Mouse (Mus musculus) erythroblast, adult 5-6 weeks (primary cell): ENCODE data around the gene Tmc4. TPM values are rescaled to one million over a fixed set of nuclear protein-coding genes. Genes with fewer than 3 reads are reported as not detected.
"Not testable (repeated sequence)": the region's sequence is repeated elsewhere in the genome, so short reads cannot be mapped to it uniquely, and the experiment has no call there.

Source experiments
- ATAC-seq: replicated peaks from 2 replicates; pipeline ENCODE4 v1.8.0; 2016; ENCODE audit warnings: moderate number of reproducible peaks, mild to moderate bottlenecking, moderate TSS enrichment, inconsistent platforms; ENCODE audit not compliant: poor library complexity, low FRiP score, severe bottlenecking
- total RNA-seq, 2 experiments: library from RNA; stranded (forward) in 1 of 2; stranded (reverse) in 1 of 2; fragments of 150-400 nt in 1 of 2; fragments of 200-764, 138-1000 nt in 1 of 2; gene quantifications; 2 replicates each; pipeline versions ENCODE4 v1.2.3 to v1.2.4; 2015 to 2017; ENCODE audit warnings: low replicate concordance in 2 of 2

The Tmc4 gene
- total RNA-seq (2015; ENCODE audit: low replicate concordance) (0.63 TPM in 1 of 2 replicates, not detected in the other), total RNA-seq (2017; ENCODE audit: low replicate concordance) (2.1 and 3.6 TPM in 2 replicates)

DNA sequence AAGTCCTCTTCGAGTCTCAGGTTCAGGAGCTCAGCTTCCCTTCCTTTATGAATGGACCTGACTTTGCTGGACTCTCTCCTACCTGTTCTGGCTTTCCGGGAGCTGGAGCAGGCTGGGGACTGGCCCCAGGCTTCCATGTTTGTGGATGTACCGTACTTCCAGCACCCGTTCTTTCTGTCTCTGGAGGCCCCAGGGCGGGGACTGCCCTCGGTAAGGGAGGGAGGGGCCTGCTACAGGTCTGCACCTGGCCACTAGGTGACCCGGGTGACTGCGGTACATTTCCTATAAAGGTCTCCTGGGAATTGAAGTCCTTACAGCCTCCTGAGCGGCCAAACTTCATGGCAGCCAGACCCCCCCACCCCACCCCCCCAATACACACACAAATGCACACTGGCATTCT is at the start of gene Tmc4:
Gene Tmc4, minus strand, starts transcription at position 212 of the 400 bp plus-strand sequence.
- ATAC-seq, result no peak

DNA sequence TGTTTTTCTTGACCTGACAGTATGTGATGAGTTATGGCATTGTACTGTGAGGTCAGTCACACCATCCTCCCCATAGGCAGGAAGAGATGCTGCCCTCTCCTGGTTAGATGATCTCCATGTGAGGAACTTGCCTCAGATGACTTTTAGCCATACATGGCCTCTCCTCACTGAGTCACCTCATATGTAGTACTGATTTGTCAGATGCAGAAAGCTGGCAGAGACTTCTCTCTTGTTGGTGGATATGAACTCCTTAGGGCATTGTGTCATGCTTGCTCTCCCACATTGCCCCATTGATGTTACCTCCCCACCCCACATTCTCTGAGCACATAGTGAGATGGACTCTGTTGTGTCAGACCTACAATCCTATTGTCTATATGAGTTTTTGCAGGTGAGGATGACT is 48.1 kb upstream of the Tmc4 start:
- not testable (repeated sequence) for ATAC-seq

DNA sequence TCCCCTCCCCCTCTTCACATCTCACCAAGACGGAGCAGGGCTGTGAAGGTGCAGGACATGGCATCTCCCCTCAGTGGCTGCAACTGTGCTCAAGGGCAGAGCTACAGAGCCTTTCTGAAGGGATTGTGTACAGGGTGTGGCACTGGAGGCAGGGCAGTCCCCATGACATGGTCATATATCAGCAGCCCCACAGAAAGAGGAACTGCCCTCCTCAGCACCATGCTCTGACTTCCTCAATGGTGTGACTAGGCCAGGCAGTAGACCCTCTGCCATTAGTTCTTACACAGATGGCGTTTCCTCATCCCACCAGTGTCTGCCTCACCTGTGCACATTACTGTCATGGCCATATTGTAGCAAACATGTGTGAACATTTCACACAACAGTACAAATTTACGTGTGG is 42.9 kb upstream of the Tmc4 start, which contains the start of gene Pirb:
Gene Pirb, minus strand, starts transcription at position 124 of the 400 bp plus-strand sequence.
- not testable (repeated sequence) for ATAC-seq

DNA sequence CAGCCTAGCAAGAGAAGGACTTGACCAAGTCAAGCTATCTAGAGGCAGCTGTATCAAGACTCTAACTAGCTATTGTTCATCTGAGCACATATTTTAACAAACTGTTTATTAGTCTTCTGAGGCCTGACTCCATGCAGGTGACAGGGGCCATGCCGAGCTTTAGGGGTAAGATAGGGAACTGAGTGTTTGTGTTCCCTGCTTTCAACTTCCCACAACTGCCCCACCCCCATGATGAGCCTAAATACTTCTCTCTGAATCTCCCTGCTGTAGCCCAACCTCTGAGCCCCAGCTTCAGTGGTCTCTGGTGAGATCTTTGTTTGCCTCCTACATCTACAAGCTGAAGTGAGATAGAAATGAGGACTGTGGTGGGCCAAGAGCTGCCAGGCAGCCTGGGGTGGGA is 37.9 kb upstream of the Tmc4 start:
- 0 out of 2 replicates have a peak, but pooled peaks have one; percentile 43 for ATAC-seq

DNA sequence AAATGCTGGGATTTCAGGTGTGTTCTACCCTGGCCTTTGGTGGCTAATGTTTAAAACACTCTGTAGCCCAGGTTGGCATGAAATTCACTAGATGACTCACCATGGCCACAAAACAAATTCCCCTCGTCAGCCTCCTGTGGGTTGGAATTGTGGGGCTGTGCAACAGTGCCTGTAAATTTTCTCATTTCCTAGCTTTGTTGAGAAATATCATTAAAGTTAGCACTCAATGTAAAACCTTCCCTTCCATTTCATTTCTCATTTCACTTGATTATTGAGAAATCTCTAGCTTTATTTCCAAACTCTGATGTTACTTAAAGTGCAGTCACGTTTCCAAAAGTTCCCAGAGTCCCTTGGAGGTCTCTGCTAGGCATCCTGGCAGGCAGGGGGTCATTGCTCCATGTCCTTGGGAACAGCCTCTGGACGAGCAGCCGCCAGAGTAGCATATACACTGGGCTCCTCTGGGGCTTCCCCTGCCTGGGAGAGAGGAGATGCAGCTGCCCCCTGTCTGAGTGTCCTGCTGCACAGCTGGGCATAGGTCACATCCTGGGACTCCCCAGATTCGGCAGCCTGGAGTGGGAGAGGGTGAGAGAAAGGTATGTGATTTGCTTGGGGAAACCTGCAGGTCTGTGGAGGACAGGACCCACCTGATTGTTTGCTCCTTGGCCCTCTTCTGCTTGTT is 35.0 kb upstream of the Tmc4 start:
- no peak for ATAC-seq

DNA sequence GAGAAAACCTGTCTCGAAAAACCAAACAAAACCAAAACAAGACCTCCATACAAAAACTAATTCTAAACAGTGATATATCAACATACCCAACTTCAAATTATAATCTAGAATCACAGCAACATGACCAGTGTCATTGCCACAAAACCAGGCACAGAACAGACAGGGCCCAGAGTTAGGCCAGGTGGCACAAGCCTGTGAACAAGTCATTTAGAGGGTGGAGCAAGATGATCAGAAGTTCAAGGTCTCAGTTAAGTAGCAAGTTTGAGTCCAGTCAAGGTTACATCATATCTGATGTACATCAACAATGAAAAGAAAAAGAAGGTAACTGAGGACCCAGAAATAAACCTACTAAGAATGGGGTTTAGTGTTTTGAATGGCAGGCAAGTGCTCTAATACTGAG is 31.6 kb upstream of the Tmc4 start:
- no peak for ATAC-seq

DNA sequence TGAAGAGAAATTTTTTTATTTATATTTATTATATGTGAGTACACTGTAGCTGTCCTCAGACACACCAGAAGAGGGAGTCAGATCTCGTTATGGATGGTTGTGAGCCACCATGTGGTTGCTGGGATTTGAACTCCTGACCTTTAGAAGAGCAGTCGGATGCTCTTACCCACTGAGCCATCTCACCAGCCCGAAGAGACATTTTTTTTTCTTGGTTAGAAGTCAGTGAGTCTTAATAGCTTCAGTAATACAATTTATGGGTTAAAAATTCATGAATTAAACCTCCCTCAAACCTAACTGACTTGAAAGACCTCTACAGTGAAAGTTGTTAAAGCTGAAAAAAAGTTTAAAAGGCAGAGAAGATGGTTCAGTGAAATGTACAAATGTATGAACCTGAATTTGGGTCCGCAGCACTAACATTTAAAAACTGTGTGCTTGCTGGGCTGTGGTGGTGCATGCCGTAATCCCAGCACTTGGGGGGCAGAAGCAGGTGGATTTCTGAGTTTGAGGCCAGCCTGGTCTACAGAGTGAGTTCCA is 31.2 kb upstream of the Tmc4 start:
- not testable (repeated sequence) for ATAC-seq

DNA sequence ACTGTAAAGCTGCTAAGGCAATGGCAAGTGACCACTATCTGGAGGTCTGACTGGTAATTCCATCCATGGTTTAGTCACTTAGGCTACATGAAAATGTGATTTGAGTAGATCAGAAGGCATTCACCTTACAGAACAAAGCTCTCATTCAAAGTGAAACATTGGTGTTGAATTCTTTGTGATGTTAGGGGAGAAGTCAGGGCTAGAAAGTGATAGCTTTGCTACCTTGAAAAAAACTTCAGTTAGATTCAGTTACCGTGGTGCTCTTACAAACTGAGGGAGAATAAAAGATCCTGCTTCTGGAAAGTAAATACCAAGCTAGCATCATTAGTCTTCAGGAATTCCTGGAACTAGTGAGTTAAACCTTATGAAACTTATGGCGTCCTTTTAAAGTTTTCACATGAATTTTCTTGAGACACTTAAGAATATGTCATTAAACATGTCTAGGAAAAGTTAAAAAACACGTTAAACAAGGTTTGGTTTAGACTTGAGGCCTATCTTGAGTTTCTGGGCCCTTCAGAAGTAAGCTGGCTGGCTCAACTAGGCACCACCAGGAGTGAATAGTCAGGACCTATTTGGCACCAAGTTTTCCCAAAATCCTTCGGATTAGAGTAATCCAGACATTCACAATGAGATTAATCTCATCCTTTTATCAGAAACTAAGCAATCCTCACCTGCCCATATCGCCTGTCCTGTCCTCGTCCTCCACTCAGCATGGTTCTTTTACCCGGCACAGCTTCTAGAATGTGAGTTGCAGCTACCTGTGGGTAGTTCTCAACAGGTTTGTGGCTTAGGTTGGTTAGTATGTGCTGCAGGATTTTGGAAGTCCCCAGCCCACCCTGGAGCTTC is 30.4 kb upstream of the Tmc4 start:
- ATAC-seq, result no peak

DNA sequence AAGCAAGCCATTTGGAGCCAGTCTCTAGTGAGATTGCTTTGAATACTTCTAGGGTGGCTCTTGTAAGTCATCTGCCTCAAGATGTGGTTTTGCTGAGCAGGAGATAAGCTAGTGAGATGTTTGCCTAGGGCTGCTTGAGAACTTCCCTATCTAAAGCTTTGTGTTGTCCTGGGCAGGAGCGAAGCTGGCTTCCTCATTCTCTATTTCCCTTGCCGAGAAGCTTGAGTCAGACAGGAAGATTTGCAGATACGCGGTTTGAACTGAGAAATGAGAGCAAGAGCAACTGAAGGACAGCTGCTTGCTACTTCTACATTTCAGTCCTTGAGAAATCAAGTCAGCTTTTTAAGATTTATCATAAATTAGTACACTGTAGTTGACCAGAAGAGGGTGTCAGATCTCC is 29.7 kb upstream of the Tmc4 start:
- ATAC-seq, result no peak

DNA sequence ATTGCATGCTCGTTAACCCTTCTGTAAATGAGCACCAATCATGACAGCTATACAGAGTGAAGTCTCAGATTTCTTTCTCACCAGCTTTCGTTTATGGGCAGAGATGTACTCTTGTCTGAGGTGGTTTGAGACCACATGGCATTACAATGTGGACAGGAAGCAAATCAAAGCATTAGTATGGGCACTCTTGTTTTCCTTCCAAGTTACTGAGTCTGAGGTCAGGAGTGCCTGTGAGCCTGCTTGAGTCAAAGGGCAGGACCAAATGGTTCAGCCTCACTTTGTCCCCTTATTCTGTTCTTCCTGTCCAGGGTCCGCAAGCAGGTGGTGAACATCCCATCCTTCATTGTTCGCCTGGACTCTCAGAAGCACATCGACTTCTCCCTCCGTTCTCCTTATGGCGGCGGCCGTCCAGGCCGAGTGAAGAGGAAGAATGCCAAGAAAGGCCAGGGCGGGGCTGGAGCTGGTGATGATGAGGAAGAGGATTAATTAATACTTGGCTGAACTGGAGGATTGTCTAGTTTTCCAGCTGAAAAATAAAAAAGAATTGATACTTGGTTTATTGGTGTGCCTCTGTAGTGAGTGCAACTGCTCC is 29.1 kb upstream of the Tmc4 start:
- no peak for ATAC-seq

DNA sequence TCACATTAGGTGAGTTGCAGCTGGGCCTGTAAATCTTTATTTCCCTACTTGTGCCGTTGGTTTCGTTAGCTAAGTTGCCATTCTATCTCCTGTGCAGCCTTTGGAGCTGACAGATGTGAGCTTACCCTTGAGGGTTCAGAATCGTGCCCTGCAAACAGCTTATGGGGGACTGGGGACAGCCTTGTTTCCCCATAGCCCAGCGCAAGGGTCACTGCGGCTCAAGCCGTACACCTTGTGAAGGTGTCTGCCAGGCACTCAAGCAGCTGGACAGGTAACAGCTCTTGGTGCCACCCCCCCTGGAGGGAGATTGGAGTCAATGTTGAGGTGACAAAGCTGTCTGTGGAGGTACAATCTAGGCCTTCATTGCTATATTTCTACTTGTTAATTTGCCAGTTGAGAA is 28.6 kb upstream of the Tmc4 start:
- ATAC-seq, result no peak

DNA sequence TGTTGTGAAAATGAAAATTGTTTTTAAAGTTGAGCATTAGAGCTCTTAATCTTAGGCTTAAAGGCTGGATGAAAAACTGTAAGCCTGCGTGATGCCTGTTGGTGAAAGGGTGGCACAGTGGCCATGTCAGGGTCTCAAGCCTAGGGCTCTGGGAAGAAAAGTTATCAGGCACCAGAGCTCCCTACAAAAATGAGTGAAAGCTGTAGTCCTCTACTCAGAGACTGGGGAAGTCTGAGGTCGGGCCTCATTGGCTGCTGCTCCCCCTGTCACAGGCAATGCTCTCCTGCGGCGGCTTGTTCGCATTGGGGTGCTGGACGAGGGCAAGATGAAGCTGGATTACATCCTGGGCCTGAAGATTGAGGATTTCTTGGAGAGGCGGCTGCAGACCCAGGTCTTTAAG is 28.1 kb upstream of the Tmc4 start:
- not testable (repeated sequence) for ATAC-seq

DNA sequence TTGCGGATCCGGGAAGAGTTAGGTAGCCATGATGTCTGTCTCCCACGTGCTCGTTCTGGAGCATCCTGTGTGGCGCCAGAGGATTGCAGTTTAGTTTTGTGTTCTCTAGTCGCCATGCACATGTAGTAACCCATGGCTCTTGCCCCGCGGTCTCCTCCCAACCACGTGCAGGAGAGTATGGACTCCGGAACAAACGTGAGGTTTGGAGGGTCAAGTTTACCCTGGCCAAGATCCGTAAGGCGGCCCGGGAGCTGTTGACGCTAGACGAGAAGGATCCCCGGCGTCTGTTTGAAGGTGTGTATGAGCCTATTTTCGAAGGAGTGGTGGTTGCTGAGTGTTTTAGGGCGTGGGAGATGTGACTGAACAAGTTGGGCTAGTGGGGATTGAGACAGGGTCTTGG is 27.1 kb upstream of the Tmc4 start:
- ATAC-seq, result peak; percentile 67

DNA sequence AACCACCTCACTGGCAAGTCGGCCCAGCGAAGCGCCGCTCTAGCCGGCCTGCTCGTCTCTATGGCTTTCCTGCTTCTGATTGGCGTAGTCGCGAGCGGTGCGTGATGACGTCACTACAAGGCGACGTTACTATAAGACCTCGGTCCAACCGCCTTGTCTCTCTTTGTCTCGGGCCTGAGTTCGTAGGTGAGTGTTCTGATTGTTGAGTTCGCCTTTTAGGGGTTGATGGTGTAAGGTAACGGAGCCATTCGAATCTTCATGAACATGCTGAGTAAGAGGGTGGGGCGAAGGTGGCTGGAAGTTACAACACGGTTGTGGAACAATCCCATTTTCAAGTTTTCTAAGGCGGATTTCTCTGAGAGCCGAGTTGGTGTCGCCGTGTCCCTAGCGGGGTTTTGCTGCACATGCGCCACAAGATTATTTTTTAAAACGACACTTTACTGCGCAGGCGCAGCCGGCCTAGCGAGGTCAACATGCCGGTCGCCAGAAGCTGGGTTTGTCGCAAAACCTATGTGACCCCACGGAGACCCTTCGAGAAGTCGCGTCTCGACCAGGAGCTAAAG is 26.6 kb upstream of the Tmc4 start, which contains the start of gene Rps9:
Gene Rps9, plus strand, starts transcription at position 115 of the 563 bp plus-strand sequence.
- peak; percentile 96 for ATAC-seq

DNA sequence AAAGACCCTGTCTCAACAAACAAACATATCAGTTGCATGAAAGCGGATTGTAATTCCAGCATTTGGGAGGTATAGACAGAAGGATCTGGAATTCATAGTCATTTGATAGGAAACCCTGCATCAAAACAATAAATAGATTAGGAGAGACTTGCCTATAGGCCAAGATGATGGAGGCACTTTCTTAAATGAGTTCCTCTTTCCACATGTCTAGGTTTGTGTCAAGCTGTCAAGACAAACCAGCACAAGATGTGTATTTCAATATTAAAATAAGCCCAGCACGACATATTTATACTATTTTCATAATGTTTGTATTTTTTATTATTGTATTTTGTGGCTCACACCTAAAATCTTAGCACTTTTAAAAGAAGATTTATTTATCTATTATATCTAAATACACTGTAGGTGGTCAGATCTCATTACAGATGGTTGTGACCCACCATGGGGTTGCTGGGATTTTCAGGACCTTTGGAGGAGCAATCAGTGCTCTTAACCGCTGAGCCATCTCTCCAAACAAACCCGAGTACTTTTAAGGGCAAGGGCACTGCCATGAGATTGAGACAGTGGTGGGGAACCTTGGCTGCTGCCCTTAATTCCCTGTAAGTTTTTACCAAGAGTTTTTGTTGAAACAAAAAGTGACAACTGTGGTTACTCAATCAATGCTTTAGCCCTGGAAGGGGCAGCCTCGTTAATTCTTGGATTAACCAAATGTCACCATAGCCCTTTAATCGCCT is 26.0 kb upstream of the Tmc4 start:
- ATAC-seq, result peak; percentile 17

DNA sequence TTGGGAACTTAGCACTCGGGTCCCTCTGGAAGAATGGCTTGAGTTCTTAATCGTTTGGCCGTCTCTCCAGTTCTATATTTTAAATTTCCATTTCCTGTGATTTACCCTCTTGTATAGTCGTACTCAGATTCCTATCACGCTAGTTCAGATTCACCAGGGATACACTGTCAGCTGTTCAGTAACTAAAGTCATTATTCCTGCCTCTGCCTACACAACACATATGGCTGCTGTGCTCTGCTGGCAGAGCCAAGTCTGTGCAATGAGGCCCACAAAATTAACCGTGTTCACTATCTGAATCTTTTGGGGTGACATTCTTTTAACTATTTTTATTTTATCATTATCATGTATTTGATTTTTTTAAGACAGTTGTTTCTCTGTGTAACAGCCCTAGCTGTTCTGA is 21.1 kb upstream of the Tmc4 start:
- no peak for ATAC-seq

DNA sequence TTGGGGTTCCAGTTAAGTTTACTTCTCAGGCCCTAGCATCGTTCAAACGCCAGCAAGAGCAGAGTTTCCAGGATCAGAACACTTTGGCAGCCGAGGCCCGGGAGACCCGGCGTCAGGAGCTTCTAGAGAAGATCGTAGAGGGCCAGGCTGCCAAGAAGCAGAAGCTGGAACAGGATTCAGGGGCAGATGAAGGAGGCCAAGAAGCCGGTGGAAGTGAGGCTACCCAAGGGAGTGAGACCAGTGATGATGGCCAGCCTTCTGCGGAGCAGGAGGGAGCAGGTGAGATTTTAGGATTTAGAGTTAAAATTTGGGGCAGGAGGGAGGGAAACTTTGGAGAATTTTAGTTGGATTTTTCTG is 17.6 kb upstream of the Tmc4 start:
- ATAC-seq, result not testable (repeated sequence)

DNA sequence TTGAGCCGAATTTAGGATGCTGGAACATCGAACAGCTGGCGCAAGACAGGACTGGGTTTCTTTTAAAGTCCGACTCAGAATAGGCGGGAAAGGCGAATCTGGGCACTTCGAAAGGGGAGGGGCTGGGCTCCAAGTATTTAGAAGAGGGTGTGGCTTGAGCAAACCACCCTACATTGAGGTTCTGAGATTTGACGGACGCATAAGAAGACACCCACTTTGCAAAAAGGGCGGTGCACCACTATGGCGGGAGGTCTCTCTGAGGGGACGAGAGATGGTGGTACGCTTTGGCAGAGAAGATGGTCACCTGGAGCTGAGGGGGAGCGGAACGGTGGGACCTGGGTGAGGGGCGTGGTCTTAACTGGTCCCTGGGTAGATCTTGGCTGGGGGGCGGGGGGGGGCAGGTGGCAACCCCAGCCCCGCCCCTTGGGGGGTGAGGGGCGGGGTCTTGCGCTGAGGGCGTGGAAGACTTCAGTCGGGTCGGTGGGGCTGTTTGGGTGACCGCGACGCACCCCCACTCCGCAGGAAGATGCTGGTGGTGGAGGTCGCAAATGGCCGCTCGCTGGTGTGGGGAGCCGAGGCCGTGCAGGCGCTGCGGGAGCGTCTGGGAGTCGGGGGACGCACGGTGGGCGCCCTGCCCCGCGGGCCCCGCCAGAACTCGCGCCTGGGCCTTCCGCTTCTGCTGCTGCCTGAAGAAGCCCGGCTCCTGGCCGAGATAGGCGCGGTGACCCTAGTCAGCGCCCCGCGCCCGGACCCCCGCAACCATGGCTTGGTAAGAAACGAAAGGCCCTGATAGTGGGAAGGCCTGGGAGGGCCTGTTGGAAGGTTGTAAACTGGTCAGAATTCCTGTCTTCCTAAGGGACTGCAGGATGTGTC is 17.0 kb upstream of the Tmc4 start:
- ATAC-seq, result no peak

DNA sequence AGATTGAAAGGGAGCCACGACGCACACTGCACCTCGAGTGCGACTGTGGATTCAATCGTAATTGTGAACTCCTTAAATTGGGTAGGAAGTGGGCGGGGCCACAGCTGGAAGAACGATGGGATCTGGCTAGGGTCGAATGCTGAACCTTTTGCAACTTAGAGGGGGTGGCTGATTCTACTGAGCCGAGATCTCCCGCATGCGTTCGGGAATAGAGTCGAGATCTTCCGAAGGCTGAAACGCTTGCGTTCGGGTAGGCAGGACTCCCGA is 16.4 kb upstream of the Tmc4 start:
- ATAC-seq, result no peak
